Mouse (Mus musculus) cerebral cortex, adult 2 months (tissue): ENCODE measurements around the gene Tsnax.

ENCODE experiments used
- WGBS: fragments of 180-500 bp; shearing (Covaris S2); methylation state at CpG from one replicate; pipeline ENCODE4 v1.1.7; 2018; 5-methylcytosine and 5-hydroxymethylcytosine counted together

Tsnax gene

DNA sequence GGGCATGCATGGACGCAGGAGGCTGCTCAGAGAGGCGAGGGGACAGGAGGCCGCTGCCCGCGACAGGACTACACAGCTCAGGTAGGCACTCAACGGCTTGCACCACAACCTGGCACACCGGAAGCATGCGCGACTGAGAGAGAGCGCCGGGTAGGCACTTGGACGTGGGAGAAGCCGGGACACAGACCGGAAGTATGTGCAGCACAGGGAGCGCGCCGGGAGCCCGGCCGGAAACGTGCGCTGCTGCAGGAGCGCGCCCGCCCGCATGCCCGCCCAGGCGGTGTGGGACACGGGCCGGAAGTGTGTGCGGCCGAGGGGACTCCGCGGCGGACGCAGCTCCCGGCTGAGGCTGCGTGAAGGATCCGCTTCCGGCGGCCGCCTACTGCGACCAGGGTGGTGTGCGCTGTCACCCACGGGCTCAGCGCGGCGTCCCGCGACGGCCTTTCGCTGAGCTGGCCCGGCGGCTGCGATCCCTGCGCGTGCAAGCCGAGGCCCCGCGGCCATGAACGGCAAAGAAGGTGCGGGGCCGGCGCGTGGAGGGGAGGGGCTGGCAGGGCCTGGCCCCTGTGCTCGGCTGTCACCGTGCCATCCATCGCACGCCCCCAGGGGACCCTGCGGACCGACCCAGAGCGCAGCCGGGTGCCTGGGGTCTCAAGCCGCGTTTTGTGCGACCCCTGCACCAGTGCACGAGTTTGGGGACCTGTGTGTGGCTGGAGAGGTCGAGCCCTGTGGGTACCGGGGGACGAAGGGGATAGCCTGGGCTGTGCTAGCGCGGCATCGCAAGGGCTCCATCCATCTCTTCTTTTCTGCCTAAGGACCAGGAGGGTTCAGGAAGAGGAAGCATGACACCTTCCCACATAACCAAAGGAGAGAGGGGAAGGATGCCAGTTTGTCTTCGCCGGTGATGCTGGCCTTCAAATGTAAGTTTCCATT lies at the start of gene Tsnax:
Tsnax (plus strand) TSS at position 303 of the 933 bp plus-strand sequence.
- 2% methylated on average over 84 of the region's 84 CpGs for WGBS

DNA sequence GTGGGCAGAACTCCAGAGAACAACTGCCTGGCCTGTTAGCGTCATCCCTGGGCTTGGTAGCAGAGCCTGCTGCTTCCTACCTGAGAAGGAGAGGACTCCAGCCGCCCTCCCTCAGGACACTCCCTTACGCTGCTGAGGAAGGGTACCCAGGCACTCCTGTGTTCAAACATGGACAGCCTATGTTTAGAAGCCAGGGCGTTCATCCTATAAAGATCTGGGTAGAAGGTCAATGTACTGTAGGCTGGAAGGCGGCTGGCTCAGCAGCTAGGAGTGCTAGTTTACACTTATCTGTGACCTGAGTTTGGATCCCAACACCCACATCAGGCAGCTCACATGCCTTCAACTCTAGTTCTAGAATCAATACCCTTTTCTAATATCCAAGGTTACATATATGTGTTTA lies 49.6 kb upstream of the Tsnax start:
- 93% methylated on average over 5 of the region's 5 CpGs for WGBS

DNA sequence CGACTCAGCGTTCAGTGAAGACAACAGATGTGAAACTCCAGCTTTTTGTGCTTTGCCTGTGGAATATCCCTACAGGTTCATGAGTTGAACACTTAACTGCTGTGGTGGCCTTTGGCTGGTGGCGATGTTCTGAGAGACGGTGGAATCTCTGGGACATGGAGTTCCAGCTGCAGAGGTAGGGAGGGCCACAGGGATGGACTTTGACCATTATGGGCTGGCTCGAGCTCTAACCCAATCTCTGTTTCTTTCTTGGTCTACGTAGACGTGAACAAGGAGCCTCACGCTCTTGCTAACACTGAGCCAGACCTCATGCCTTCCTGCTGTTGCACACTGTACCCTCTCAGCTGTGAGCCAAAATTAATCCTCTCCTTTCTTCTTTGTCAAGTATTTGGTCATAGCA lies 47.8 kb upstream of the Tsnax start:
- 93% methylated on average over 8 of the region's 8 CpGs for WGBS

DNA sequence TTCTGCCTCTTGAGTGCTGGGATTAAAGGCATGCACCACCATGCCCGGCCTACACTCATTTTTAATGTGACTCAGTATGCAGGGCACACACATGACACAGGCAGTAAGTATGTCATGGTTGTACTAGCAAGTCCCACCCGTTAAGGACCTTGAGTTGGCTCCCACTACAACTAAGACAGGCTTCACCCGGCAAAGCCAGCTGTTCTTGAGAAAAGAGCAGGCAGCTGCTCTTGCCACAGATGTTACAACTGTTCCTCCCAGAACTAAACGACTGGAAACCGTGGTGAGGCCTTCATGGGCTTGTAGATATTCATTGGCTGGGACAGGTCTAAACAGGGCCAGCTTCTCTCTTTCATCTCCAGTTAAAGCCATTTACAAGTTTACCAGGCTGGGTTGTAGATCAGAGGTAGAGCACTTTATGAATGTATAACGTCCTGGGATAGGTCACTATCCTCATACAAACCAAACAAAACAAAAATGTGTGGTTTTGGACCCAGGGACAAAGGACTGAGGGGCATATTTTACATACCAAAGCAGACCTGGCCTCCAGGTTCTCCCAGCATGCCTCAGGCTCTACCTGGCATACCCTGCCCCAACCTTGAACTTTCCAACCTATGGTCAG lies 42.4 kb upstream of the Tsnax start:
- WGBS: 89% methylated on average over 6 of the region's 6 CpGs

DNA sequence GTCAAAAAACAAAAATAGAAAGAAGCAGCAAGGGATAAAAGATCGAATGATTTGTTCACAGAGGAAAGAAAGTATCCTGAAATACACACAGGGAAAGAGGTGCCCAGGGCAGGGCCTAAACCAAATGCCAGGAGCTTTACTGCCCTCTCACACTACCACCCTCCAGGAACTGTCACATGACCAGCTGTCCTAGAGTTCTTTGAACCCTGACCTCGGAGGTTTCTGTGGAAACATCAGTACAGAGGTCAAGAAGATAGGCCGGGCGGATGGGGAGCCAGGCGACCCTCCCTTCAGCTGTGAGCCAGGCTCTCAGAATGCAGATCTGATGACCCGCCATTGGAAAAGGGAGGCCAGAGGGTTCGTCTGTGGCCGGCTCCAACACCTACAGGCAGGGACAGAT lies 39.6 kb upstream of the Tsnax start:
- 88% methylated on average over 8 of the region's 8 CpGs for WGBS

DNA sequence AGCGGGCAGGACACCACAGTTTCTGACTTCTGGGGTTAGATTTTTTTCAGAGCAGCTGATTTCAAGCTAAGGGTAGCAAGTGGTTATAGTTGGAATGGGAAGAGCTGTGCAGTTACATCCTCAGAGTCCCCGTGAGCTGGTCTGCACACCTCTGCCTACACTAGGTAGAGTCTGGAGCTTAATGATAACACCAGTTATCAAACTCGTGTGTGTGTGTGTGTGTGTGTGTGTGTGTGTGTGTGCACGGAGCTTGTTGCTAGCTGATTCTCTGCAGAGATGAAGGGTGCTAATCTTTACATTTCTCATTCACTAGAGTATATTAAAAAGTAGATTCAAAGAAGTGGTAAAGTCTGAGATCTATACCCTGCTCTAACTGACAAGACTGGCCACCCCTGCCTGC lies 38.5 kb upstream of the Tsnax start:
- 82% methylated on average over 4 of the region's 4 CpGs for WGBS

DNA sequence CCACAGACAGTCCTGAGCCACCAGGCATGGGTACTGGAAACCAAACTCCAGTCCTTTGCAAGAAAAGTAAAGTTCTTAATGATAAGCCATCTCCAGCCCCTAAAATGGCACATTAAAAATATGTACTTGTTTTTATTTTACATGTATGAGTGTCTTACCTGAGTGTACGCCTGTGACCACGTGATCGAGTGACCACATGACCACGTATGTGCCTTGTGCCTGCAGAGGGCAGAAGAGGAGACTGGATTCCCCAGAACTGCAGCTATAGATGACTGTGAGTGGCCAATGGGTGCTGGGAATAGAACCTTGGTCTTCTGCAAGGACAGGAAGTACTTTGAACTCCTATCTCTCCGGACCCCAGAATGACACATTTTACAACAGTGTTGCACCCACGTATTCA lies 36.6 kb upstream of the Tsnax start:
- WGBS: 90% methylated on average over 6 of the region's 6 CpGs

DNA sequence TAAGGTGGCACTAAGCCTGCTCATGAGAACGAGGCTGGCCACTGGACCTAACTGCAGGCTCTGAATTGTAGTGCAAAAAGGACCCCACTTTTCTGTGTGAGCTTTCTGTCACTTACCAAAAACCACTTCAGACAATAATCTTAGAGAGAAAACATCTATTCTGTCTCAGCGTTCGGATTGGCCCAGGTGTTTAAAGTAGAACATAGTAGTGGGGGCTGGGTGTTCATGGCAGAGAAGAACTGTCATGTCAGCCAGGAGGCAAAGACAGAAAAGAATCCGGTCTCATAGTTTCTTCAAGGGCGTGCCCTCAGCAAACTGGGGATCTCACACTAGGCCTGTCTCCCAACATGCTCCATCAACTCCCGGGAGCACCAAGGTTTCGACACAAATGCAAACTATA lies 34.8 kb upstream of the Tsnax start:
- WGBS: 93% methylated on average over 7 of the region's 7 CpGs

DNA sequence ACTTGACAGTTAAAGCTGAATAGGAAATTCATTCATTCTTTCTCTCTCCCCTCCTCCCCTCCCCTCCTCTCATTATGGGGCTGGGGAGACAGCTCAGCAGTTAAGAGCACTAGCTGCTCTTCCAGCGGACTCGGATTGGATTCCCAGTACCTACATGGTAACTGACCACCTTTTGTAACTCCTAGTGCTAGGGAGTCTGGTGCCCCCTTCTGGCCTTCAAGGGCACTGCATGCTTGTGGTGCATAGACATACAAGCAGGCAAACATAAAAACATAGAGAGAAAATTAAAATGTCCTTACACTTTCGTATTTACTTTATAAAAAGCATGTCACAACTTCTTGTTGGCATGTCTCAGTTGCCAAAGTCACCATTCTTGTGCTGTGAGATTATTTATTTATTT lies 32.8 kb upstream of the Tsnax start:
- WGBS: 97% methylated on average over 3 of the region's 3 CpGs

DNA sequence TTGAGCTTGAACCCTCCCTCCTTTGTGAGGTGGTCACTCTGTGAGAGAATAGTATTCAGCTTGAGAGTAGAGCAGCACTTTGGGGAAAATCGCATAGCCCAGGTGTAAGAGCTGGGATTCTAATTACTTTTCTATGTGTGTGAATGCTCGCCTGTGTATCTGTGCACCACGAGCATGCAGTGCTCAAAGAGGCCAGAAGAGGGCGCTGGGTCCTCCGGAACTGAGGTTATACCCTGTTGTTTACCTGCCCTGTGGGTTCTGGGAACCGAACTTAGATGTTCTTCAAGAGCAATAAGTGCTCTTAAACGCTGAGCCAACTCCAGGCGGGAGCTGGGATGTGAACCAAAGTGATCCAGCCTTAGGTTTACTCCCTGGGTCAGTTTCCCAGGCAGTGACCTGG lies 32.0 kb upstream of the Tsnax start:
- 85% methylated on average over 8 of the region's 8 CpGs for WGBS

DNA sequence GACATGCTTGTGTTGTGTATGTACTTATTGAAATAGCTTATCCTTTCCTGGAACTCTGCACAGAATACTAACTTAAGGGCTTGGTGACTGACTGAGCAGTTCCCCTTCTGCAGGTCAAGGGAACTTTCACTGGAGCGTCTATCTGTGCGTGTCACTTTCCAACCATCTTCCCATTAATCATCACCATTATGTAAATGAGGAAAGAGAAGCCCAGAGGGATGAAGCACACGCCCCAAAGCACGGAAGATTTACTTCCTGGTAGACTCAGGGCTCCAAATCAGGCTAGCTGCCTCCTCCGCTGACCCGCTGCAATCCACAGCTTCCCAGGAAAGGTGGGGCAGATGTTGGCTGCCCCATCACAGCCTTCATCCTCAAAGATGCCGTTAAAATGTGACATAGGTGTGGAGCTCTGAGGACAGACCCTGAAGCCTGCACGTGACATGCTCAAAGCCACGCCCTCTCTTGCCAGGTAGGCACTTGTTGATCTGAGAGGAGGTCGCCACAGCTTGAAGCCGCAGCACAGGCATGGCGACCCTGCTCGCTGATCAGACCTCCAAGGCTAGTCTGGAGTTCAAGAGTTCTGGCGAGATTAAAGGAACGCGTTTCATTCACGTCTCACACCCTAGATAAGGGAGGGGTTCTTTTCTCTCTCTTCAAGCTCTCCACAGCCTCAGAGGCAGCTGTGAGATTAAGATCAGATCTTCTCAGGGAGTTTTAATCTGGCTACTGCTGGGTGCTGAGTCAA lies 21.7 kb upstream of the Tsnax start:
- 29% methylated on average over 17 of the region's 17 CpGs for WGBS

DNA sequence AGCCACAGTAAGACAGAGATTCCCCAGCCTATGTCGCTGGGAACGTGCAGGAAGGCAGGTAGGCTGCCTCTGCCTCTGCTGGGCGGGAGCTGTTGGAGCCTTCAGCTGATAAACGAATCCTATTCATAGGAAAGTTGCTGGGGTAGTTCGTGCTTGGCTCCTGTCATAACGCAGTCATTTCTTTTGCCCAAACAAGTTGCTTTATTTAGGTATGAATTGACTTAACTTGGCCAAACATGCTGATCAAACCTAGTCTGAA lies 21.2 kb upstream of the Tsnax start:
- 37% methylated on average over 6 of the region's 6 CpGs for WGBS

DNA sequence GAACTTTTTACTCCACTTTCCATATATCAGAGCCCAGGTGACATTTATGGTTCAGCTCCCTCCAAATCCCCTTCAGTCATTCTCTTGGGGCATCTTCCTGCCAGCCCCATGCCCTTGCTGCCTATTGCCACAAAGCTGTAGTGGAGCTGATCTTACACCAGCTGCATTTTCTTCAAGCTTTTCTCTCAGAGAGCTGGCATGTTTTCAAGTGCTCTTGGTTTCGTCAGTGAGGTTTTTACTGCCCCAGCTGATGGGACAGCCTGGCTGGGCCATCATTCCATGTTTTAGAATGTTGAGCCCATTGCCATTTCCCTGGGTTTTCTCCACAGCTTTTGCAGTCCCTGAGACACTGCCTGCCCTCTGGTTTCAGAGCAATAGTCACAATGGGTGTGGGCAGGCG lies 17.0 kb upstream of the Tsnax start:
- 50% methylated on average over 2 of the region's 2 CpGs for WGBS

DNA sequence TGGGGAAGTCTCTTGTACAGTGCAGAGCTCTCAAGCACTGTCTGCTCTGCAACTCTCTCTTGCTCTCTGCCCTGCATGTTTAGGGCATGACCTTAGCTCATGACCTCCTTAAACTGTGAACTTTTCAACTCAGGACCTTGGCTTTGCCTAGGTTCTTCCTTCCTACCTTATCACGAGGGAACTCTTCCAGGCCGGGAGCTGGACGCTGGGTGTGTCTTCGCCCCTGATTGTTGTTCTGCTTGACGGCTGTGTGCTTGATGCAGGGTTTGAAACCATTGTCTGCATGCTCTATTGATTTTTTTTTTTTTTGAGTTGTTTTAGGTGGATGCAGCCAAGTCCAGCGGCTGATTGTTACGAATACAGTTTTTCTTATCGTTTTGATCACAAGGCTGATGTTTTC lies 11.3 kb downstream of the Tsnax start:
- WGBS: 83% methylated on average over 8 of the region's 8 CpGs

DNA sequence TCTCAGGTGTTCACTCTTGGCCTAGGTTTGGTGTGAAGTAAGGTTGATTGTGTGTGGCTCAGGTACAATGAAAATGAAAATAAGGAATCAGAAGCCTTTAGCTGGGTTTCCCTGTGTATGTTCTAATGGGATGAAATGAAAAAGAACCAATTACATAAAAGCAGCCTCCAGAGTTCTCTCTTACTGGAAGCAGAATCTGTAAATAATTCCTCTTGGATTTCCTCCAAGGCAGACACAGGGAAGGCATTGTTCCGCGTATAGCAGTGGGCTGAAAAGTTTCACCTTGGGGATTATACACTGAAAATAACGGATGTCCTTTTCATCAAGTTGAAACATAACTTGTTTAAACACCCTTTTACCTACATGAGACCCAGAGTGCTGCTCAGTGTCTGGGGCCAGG lies 14.4 kb downstream of the Tsnax start:
- WGBS: 18% methylated on average over 3 of the region's 3 CpGs

DNA sequence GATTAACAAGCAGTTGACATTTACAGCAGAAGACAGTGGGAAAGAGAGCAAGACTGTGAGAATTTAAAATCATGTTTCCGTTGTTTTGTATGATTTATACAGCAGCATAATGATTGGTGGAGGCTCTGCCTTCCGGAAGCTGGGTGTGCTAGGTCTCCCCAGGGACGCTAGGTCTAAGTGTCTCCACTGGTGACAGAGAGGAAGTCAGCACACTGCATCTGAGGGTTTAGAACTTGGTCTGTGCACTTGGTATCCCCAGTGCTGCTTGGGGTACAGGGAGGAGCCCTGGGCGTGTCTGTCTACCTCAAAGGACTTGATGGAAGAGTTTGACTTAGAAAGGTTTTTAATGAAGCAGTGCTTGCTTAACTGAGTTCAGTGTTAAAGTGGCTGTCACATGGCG lies 16.0 kb downstream of the Tsnax start:
- 84% methylated on average over 5 of the region's 5 CpGs for WGBS

DNA sequence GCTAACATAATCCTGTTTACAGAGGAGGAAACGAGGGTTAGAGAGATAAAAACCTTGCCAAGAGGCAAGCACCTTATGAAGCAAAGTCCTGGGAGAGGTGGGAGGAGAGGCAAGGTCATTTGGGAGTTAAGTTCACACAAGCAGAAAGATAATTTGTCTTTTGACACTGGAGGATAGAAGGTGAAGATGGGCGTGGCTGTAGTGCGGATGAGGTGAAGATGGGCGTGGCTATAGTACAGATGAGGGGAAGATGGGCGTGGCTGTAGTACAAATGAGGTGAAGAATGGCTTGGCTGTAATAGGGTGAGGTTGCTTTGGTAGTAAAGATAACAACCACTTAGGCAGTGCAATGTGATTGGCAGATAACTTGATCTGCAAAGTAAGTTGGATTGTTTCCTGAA lies 18.5 kb downstream of the Tsnax start:
- 78% methylated on average over 5 of the region's 5 CpGs for WGBS

DNA sequence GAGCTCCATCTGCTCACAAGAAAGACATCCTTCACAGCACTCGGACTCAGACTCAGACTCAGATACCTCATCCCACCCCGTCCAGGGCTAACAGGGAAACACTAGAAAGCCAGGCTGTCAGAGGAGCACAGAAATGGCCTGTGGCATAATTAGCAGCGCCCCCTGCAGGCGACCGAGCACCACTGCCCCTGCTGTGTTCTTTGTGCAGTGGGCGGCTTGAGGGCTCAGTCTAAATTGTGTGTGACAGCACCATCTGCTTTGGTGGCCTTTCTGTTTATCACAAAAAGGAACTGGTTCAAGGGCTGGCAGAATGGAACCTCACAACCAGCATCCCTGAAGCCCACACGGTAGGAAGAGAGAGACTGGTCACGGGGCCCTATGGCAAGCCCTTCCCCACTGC lies 21.9 kb downstream of the Tsnax start:
- WGBS: 26% methylated on average over 8 of the region's 8 CpGs

DNA sequence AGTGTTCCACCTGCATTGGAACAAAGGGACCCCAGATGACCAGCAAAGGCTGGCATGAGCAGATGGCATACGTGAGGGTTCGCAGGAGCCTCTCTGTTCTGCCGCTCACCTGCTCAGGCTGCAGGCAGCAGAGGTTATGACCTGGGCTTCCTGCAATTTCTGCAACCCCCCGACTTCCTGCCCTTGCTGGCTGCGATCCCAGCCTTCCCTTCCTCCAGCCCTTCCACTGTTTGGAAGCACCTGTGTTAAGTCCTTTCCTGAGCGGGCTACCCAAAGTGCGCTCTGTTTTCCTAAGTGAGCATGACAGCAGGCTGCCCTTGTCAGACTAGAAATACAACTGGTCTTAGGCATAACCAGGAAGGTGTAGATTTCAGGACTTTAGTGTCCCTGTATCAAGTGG lies 24.3 kb downstream of the Tsnax start:
- 83% methylated on average over 7 of the region's 7 CpGs for WGBS

DNA sequence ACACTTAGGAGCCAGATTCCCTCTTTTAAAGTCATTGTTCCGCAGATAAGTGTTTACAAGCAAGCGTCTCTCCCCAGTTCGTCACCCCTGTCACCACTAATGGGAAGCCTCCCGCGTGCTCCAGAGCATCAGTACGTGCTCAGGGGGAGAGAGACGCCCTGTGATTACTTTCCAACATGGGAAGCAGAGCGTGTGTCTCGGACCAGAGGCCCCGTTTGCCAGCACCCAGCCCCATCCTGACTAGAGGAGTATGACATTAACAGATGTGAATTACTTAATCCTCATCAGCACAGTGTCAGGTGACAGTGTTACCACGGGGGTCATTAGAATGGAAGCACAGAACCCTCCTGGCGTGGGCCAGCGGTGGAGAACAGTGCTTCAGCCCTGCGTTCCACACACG lies 25.9 kb downstream of the Tsnax start:
- 90% methylated on average over 15 of the region's 15 CpGs for WGBS

DNA sequence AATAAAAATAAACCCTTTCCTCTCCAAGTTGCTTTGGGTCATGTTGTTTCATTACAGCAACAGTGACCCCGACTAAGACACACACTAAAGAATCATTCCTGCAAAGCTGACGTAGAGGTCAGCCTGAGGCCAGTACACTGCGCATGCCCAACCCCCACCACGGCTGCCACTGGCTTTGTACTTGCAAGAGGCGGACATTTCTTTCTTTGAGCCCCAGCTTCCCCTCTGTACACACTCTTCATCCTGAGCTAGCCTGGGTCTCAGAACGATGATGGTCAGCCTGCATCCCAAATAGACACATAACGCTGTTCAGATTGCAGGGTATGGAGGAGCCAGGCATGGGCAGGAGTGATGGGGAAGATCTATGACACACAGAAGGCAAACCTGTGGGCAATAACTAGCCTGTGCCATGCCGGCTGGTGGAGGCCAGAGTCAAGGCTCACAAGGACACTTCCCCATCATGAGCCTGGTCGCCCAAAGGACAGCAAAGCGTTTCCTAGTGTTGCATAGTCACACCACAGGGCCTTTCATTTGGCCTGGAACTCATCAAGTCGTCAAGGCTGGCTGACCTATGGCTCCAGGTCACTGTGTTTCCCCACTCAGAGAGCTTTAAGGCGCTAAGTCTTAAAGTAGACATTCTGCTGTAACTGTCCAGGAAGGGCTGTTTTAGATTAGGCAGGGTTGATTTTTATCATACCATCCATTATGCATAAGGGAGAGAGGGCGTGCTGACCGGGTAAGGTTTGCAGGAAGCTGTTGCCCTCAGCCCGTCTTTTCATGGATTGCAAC lies 28.0 kb downstream of the Tsnax start:
- 82% methylated on average over 15 of the region's 15 CpGs for WGBS

DNA sequence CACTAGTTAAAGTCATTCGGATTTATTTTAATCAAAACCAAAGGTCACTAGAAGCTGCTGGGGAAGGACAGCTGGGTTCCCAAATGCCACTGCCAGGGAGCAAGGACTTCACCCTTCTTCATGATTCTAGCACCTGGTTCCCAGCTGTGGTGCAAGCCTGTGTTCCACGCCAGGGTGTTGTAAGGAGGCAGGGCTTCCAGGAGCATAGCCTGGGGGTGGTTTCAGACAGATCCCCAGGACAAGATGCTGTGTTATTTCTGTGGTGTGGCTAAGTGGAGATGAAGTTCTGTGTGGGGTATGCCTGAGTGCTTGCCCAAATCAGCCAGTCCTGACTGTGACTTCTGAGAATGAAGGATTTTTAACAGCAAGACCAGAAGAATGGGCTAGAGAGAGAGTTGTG lies 28.7 kb downstream of the Tsnax start:
- WGBS: 49% methylated on average over 2 of the region's 2 CpGs
